Mouse (Mus musculus): Measurements from ENCODE around the gene Atp8a2. TPM values are rescaled to one million over a fixed set of nuclear protein-coding genes. Genes with fewer than 3 reads are reported as not detected.

Gene Atp8a2
- total RNA-seq, 2 experiments from 2014 or later = 45.3 to 46.9 TPM

DNA sequence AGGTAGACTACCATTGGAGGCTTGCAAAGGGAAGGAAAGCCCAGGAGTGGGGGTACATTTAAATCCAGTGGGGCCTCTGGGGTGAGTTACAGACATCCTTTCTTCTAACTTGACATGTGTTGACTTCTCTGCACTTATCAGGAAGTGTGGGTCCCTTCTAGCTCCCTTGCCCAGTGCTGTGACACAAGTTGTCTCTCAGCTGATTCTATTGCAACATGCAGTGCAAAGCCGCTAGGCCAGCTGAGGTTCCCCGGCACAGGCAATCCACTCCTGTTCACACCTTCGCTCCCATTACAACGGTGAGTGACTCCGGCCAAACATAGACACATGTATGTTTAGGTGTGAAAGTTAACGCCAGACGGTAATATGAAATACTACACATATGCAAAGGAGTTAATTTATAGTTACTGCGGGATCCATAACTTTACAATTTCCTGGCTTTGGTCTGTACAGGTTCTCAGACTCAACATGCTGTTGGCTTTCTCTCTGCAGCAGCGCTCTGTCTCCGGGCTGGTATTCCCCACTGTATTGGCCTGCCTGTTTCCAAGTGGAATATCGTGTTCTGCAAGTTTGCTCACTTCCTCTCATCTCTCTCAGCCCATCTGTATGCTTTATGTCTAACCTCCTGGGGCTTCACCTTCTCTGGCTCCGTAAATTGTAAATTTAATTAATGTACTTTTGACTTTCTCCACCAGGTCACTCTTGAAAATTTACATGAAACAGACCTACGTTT, 491.5 kb downstream of the Atp8a2 start:
- Histone ChIP-seq H3K27ac (no peak overlapping the region), H3K4me3 (no peak overlapping the region)
- no peak for TF ChIP-seq CTCF (conservative IDR thresholded peaks at IDR 0.05)
- no peak for DNase-seq (ENCODE audit: low spot score in 2 of 2)

DNA sequence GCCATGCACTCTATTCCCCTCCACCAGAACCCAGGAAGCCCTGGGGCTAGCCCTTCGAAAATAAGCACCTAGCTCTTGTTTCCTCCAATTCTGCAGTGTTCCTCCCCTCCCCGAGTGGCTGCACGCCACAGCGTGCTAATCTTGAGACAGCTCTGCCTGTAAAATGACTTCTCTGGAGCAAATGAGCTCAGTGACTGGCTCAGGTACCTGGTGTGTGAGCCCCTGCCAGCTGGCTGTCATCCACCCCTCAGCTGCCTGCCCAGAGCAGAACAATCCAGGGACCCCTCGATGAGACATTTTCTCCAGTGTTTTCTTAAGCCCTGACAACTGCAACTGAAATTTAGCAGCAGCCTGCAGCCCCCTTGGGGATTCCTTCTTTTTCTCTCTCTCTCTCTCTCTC, 495.5 kb downstream of the Atp8a2 start:
- no peak overlapping the region for H3K4me3 ChIP-seq
- no peak for TF ChIP-seq CTCF (conservative IDR thresholded peaks at IDR 0.05)
- no peak for DNase-seq (ENCODE audit: low spot score in 2 of 2)
- no peak overlapping the region for H3K27ac ChIP-seq

DNA sequence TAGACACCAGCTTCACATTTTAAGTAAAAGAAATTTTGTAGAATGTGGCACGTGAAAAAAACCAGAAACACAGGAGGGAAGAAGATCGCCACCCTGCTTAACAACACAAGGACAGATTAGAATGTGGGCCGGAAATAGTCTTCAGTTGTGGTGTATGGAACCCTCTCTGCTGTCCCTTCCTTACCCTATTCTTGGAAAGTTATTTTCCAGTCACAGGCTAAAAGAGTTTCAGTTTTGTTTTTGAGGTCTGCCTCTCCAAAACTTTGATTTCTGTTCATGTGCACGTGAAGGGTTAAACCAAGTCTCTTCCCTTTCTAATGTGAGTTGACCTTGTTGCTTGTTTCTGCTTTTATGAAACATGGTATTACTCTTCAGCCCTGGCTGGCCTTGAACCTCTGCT, 501.8 kb downstream of the Atp8a2 start:
- Histone ChIP-seq H3K4me3 (no peak overlapping the region), H3K27ac (no peak overlapping the region)
- no peak for TF ChIP-seq CTCF (conservative IDR thresholded peaks at IDR 0.05)
- no peak for DNase-seq (ENCODE audit: low spot score in 2 of 2)

DNA sequence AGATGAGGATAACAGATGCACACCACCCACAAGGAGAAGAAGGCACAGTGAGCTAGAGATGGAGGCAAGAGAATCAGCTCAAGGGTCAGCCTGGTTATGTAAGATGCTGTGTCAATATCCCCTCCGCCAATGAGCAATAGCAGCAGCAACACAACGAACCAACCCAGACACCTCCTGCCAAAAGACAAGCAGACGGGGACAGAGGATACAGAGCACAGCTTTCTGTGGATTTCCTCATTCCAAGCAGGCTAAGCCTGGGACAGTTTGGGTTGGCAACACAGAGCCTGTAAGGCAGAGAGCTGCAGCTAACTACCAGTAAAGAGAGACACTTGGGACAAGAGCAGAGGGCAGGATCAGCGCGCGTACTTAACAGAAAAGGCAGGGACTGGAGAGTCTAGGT, 504.8 kb downstream of the Atp8a2 start:
- no peak for TF ChIP-seq CTCF (conservative IDR thresholded peaks at IDR 0.05)
- no peak for DNase-seq (ENCODE audit: low spot score in 2 of 2)
- H3K4me3 ChIP-seq = no peak overlapping the region

DNA sequence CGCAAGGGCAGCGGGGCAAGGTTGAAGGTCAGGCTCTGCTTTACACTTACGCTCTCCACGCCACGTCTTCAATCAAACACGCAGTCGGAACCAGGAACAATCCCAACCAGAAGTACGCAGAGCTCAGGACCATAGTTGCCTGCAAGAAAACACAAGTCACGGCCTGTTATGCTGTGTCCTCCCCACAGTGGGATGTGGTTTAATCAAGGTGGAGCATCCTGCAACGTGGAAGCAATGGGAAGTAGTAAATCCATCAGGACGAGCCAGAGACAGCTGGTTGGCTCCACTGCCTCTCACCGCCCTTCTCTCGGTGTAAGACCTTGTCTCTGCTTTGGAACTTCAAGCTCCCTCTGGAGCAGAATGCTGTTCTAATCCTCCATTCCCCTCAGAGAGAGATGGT, 505.6 kb downstream of the Atp8a2 start:
- Histone ChIP-seq H3K27ac (no peak overlapping the region), H3K4me3 (no peak overlapping the region)
- no peak for TF ChIP-seq CTCF (conservative IDR thresholded peaks at IDR 0.05)
- no peak for DNase-seq (ENCODE audit: low spot score in 2 of 2)

More for the DNA sequence above, 504.8 kb downstream of the Atp8a2 start:
- H3K27ac ChIP-seq = no peak overlapping the region

DNA sequence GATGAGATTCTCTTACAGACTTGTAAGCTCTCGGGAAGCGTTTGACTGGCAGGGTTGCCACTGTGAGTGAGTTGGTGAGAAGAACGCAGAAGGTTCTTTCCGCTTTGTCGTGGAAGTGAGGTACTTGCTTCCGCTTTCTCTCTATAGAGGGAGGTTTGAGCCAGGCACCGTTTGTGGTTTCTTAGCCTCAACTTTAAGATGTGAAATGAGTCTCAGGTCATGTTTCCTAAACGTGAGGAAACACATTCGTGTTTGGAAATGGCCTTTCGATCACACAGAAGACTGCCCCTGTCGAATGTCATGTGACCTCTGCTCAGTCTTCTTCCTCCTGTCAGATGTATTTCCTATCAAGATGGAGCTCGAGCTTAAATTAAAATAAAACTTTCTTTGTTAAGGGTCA, 506.0 kb downstream of the Atp8a2 start:
- no peak for TF ChIP-seq CTCF (conservative IDR thresholded peaks at IDR 0.05)
- no peak overlapping the region for H3K27ac ChIP-seq

DNA sequence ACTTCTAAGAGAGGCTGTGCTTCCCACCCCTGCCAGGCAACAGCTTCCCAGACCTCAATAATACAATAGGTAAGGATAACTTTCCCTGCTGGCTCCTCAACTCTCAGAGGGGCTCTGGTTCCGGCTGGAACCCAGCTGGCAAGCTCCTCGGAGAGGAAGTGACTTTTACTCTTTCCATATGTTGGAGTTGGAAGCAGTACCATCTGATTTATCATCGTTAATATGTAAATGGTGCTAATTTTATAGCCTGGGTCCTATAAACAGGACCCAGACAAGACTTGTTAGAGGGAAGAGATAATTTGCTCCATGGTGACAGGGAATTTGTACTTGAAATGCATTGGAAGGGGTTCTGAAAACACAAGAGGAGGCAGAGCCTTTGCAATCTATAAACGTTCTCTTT, 507.4 kb downstream of the Atp8a2 start:
- no peak for TF ChIP-seq CTCF (conservative IDR thresholded peaks at IDR 0.05)
- no peak overlapping the region for H3K4me3 ChIP-seq
- H3K27ac ChIP-seq = no peak overlapping the region
- no peak for DNase-seq (ENCODE audit: low spot score in 2 of 2)

More for the DNA sequence above, 506.0 kb downstream of the Atp8a2 start:
- H3K4me3 ChIP-seq = no peak overlapping the region
- DNase-seq (ENCODE audit: low spot score in 2 of 2) = no peak

DNA sequence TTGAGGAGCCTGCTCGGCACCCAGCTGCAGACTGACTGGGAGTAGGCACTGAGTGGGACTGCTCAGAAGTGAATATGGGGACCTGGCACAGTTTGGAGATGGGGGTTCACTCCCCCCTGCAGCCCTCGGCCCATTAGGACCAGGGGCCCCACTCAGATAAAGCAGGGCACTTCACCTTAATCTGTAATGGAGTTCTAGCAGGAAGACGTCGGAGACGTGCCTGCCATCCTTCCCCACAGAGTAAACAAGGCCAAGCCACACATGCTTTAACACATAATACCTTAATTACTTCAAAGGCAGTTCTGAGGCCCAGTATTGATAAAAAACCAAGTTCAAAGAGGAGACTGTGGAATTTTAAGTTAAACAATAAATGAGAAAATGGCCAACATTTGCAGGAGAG, 510.8 kb downstream of the Atp8a2 start:
- no peak for TF ChIP-seq CTCF (conservative IDR thresholded peaks at IDR 0.05)
- Histone ChIP-seq H3K27ac (no peak overlapping the region), H3K4me3 (no peak overlapping the region)
- no peak for DNase-seq (ENCODE audit: low spot score in 2 of 2)

DNA sequence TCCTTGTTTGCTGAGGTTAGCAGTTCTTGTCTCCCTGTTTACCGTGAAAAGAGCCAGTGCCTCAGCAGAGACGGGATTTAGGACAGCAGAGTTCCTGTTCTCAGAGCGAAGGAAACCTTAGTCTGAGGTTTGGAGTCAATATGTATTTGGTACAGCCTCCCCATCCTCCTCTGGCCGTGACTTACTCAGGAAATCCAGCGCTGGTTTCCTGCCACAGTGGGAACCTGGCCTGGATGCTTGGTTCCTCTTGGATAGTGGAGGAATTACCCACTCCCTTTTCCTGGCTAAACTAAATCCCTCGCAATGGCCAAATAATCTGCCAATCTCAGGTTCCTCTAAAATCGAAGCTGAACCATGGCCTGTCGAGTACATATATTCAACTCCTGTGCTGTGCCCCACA, 511.6 kb downstream of the Atp8a2 start:
- no peak for TF ChIP-seq CTCF (conservative IDR thresholded peaks at IDR 0.05)
- DNase-seq (ENCODE audit: low spot score in 2 of 2) = no peak
- Histone ChIP-seq H3K4me3 (no peak overlapping the region), H3K27ac (no peak overlapping the region)

DNA sequence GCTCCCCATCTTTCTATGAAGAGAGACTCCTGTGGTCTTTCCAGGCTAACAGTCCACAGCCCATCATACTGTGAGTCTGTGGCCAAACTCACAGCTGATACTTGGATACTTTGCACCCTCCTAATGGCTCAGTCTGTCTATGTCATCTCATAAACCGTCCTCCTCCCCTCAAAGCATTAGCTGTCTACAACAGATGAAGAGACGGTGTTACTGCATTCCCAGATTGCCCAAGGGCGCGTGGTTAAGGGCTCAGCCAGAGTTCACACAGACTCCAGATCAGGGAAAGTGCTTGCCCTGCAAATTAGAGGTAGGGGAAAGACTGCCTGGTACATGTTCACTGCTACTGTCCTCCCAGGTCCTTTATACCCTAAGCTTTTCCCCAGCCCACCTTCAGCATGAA, 515.1 kb downstream of the Atp8a2 start:
- no peak overlapping the region for H3K27ac ChIP-seq
- DNase-seq (ENCODE audit: low spot score in 2 of 2) = no peak
- TF ChIP-seq CTCF (conservative IDR thresholded peaks at IDR 0.05) = no peak
- H3K4me3 ChIP-seq = no peak overlapping the region

DNA sequence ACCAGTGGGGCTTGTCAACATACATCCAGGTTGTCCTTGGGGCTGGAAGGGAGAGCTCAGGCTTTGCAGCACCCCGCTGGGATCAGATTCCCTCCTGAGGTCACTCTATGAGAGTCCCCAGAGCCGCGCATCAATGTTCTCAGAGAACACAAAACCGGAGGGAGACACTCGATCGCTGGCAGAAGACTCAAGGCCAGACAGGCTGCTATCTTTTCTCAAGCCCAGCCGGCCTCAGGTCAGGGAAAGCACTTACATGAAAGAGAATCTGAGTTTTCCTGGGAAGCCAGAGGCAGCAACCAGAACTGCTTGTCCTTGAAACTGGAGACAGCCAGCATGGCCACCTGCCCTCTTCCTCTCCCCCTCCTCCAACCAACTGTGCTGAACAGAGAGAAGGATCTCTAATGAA, 519.4 kb downstream of the Atp8a2 start:
- no peak overlapping the region for H3K4me3 ChIP-seq
- H3K27ac ChIP-seq = no peak overlapping the region
- DNase-seq (ENCODE audit: low spot score in 2 of 2) = no peak
- no peak for TF ChIP-seq CTCF (conservative IDR thresholded peaks at IDR 0.05)

DNA sequence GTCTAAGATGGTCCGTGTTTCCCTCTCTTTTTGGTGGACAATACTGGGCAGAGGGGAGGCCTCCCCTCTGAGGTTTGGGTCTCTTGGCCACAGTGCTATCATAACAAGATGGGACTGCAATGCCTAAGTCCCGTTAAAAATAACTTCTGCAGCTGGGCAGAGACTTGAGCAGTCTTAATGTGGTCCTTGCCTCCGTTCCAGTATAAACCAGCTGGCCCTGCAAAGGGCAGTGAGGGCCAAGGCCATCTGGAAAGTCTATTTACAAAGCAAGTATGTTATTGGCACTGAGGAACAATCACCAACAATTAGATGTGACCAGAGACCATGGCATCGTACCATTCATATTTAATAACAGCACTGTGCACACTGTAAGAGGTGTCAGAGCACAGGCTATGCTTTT, 521.6 kb downstream of the Atp8a2 start:
- DNase-seq (ENCODE audit: low spot score in 2 of 2) = no peak
- no peak overlapping the region for H3K27ac ChIP-seq
- no peak for TF ChIP-seq CTCF (conservative IDR thresholded peaks at IDR 0.05)
- no peak overlapping the region for H3K4me3 ChIP-seq

DNA sequence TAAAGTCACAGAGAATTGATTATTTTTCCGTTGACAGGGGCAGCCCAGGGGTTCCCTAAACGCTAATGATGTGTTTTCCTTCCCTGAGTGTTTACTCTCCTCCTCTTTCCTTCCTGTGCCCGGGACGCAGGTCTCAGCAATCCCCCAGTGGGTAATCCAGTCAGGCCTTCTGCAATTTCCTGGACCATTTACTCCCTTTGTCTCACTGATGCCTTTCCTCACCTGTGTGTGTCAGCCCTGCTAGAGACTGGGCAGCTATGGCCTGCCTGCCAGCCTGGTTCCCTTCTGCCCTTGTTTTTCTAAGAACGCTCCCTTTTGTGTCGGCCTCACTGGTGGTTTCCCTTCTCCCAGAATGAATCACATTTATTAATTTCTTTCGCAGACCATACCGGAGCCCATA, 522.4 kb downstream of the Atp8a2 start:
- H3K27ac ChIP-seq = no peak overlapping the region
- no peak overlapping the region for H3K4me3 ChIP-seq
- DNase-seq (ENCODE audit: low spot score in 2 of 2) = no peak
- TF ChIP-seq CTCF (conservative IDR thresholded peaks at IDR 0.05) = no peak

DNA sequence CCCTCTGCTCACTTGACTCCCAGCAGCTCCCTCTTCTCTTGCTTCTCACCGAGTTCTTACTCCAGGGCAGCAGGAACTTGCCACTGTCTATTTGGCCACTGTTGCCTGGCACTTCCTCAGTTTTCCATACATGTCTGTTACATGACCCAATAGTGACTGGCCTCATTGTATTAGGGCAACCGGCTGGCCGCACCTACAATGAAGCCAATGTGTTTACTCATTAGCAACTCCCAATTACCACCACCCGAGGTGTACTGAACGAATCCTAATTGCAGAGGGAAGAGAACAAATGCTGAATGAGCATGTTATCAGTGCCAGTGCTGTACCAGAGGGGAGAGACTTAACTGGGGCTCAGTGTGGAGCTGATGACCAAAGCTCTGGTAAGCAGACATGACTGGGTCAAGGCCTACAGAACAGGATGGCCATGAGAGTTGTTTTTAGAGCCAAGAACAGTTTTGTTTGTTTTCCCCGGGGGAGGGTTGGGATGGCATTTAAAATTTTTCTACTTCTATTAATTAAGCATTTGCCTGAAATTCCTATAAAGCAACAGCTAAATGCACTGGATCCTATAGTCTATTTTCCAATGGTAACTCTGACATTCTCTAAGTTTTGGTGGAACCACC, 524.0 kb downstream of the Atp8a2 start:
- no peak for DNase-seq (ENCODE audit: low spot score in 2 of 2)
- no peak overlapping the region for H3K4me3 ChIP-seq
- no peak for TF ChIP-seq CTCF (conservative IDR thresholded peaks at IDR 0.05)
- no peak overlapping the region for H3K27ac ChIP-seq

All from layer of hippocampus, adult 2 months (tissue).